Mouse (Mus musculus) lung, postnatal 0 days (tissue): ENCODE results near the gene Coro2b. TPM values are rescaled to one million over a fixed set of nuclear protein-coding genes. Genes with fewer than 3 reads are reported as not detected.

Experiments
- ATAC-seq: fragments of 200-750 bp; cut with Nextera tagmentation; 2 replicates; pipeline ENCODE4 v1.8.0; 2017; ENCODE audit warnings: moderate library complexity
- DNase-seq: peaks from one replicate; pipeline ENCODE4 v3.0.0-alpha.2; 2016; ENCODE audit warnings: low spot score
- H3K27ac ChIP-seq: fragments of 300-500 bp; sonication (generic); 2 replicates; pipeline ENCODE4 v1.5.1; 2014; ENCODE audit warnings: antibody characterized with exemption, mild to moderate bottlenecking, low read length, mixed read lengths
- H3K27me3 ChIP-seq: fragments of 300-500 bp; sonication (generic); replicated peaks from 2 replicates; pipeline ENCODE4 v1.6.1; 2014; ENCODE audit warnings: low read length, mixed read lengths; ENCODE audit not compliant: insufficient read depth
- H3K36me3 ChIP-seq: fragments of 300-500 bp; sonication (generic); 2 replicates; pipeline ENCODE4 v1.6.1; 2014; ENCODE audit warnings: low read length, mixed read lengths; ENCODE audit not compliant: insufficient read depth
- H3K4me1 ChIP-seq: fragments of 300-500 bp; sonication (generic); 2 replicates; pipeline ENCODE4 v1.6.1; 2014; ENCODE audit warnings: antibody characterized with exemption, low read depth, low read length, mixed read lengths; ENCODE audit not compliant: insufficient read depth
- H3K4me2 ChIP-seq: fragments of 300-500 bp; sonication (generic); replicated peaks from 2 replicates; pipeline ENCODE4 v1.6.1; 2014; ENCODE audit warnings: low read depth, mild to moderate bottlenecking, low read length, moderate library complexity, mixed read lengths
- H3K4me3 ChIP-seq: fragments of 300-500 bp; sonication (generic); 2 replicates; pipeline ENCODE4 v1.5.1; 2014; ENCODE audit warnings: low read depth, low read length
- H3K9ac ChIP-seq: fragments of 300-500 bp; sonication (generic); replicated peaks from 2 replicates; pipeline ENCODE4 v1.6.1; 2014; ENCODE audit warnings: low read depth, mild to moderate bottlenecking
- H3K9me3 ChIP-seq: fragments of 300-500 bp; sonication (generic); 2 replicates; pipeline ENCODE4 v1.6.1; 2016; ENCODE audit warnings: low read length, mixed read lengths
- CTCF ChIP-seq: IDR thresholded peaks from 2 replicates; pipeline ENCODE4 v1.5.1; 2016; ENCODE audit warnings: antibody characterized with exemption, mild to moderate bottlenecking
- EP300 ChIP-seq: IDR thresholded peaks from 2 replicates; pipeline ENCODE4 v1.6.1; 2016; ENCODE audit warnings: antibody characterized with exemption, mild to moderate bottlenecking, control low read depth
- WGBS: fragments of 180-500 bp; shearing (Covaris S2); extraction: QIAGEN DNeasy Blood & Tissue Kit; methylation state at CpG from one replicate; pipeline ENCODE4 v1.1.7; 2014; 5-methylcytosine and 5-hydroxymethylcytosine counted together
- polyA plus RNA-seq: library from polyadenylated mRNA; unstranded; fragments of >200 nt; fragmentation: Nextera tagmentation; extraction: Ambion mirVana; gene quantifications from 2 replicates; pipeline ENCODE4 v1.2.1, GENCODE M21; 2015

Coro2b gene
- polyA plus RNA-seq, 1 experiment from 2014 or later = 15.8 TPM

GRCm38 (mm10) chr9:62541606-62542005, 4.8 kb upstream of the Coro2b start:
- Histone ChIP-seq H3K9ac (no peak overlapping the region), H3K4me2 (no peak overlapping the region), H3K27me3 (no peaks in the 10 kb centered on the region), H3K27ac (no peak overlapping the region), H3K4me3 (no peak overlapping the region), H3K36me3 (no peaks in the 10 kb centered on the region), H3K9me3 (no peaks in the 10 kb centered on the region), H3K4me1 (0 out of 2 replicates have a peak, but pooled peaks cover 6% of the 10 kb centered on the region)
- ATAC-seq (no peak), DNase-seq (no peak)
- no peak for TF ChIP-seq CTCF
- TF ChIP-seq EP300 = no peak
- WGBS = 69% methylated on average over 10 of the region's 10 CpGs

GRCm38 (mm10) chr9:62541182-62541581, 4.3 kb upstream of the Coro2b start:
- DNase-seq (no peak), ATAC-seq (no peak)
- Histone ChIP-seq H3K27me3 (no peaks in the 10 kb centered on the region), H3K36me3 (no peaks in the 10 kb centered on the region), H3K9me3 (no peaks in the 10 kb centered on the region), H3K27ac (no peak overlapping the region), H3K4me1 (0 out of 2 replicates have a peak, but pooled peaks cover 6% of the 10 kb centered on the region), H3K4me3 (no peak overlapping the region), H3K9ac (no peak overlapping the region), H3K4me2 (no peak overlapping the region)
- whole genome bisulfite sequencing = 48% methylated on average over 8 of the region's 8 CpGs
- no peak for TF ChIP-seq CTCF
- TF ChIP-seq EP300 = no peak

- 58% methylated on average over 10 of the region's 10 CpGs for WGBS
- Histone ChIP-seq H3K4me3 (no peak overlapping the region), H3K9me3 (no peaks in the 10 kb centered on the region), H3K4me2 (no peak overlapping the region), H3K27ac (no peak overlapping the region), H3K36me3 (no peaks in the 10 kb centered on the region), H3K4me1 (0 out of 2 replicates have a peak, but pooled peaks cover 6% of the 10 kb centered on the region), H3K27me3 (no peaks in the 10 kb centered on the region), H3K9ac (no peak overlapping the region)
- ATAC-seq = no peak
- no peak for TF ChIP-seq EP300
- no peak for TF ChIP-seq CTCF
- DNase-seq = no peak
These were observed 3.9 kb upstream of the Coro2b start for GRCm38 (mm10) chr9:62540736-62541135.

GRCm38 (mm10) chr9:62540166-62540565, 3.3 kb upstream of the Coro2b start:
- Histone ChIP-seq H3K4me2 (no peak overlapping the region), H3K4me3 (no peak overlapping the region), H3K36me3 (no peaks in the 10 kb centered on the region), H3K4me1 (0 out of 2 replicates have a peak, but pooled peaks cover 6% of the 10 kb centered on the region), H3K27me3 (no peaks in the 10 kb centered on the region), H3K9ac (no peak overlapping the region), H3K9me3 (no peaks in the 10 kb centered on the region), H3K27ac (no peak overlapping the region)
- no peak for DNase-seq
- no peak for ATAC-seq
- TF ChIP-seq CTCF (no peak), EP300 (no peak)
- 84% methylated on average over 9 of the region's 9 CpGs for WGBS

GRCm38 (mm10) chr9:62539251-62539711, 2.4 kb upstream of the Coro2b start:
- Histone ChIP-seq H3K27ac (no peak overlapping the region), H3K4me2 (no peak overlapping the region), H3K27me3 (no peaks in the 10 kb centered on the region), H3K36me3 (no peaks in the 10 kb centered on the region), H3K9me3 (no peaks in the 10 kb centered on the region), H3K9ac (no peak overlapping the region), H3K4me1 (0 out of 2 replicates have a peak, but pooled peaks cover 6% of the 10 kb centered on the region), H3K4me3 (no peak overlapping the region)
- ATAC-seq = no peak
- TF ChIP-seq EP300 = no peak
- no peak; the same call in 1 of the 2 replicates for TF ChIP-seq CTCF
- DNase-seq = no peak
- WGBS = 89% methylated on average over 9 of the region's 9 CpGs

- Histone ChIP-seq H3K4me2 (no peak overlapping the region), H3K9ac (no peak overlapping the region), H3K4me3 (no peak overlapping the region), H3K27me3 (no peaks in the 10 kb centered on the region), H3K27ac (no peak overlapping the region), H3K9me3 (no peaks in the 10 kb centered on the region), H3K36me3 (no peaks in the 10 kb centered on the region), H3K4me1 (0 out of 2 replicates have a peak, but pooled peaks cover 6% of the 10 kb centered on the region)
- WGBS = 67% methylated on average over 6 of the region's 6 CpGs
- TF ChIP-seq EP300 = no peak
- TF ChIP-seq CTCF = no peak
- no peak for DNase-seq
- no peak for ATAC-seq
These were observed 1.1 kb upstream of the Coro2b start for GRCm38 (mm10) chr9:62537941-62538340.

GRCm38 (mm10) chr9:62536119-62536654, 657 bp downstream of the Coro2b start:
- Histone ChIP-seq H3K9me3 (no peaks in the 10 kb centered on the region), H3K27me3 (no peaks in the 10 kb centered on the region), H3K36me3 (no peaks in the 10 kb centered on the region), H3K4me1 (peaks cover 17% of the 10 kb centered on the region), H3K4me2 (peak overlapping the region; percentile 82), H3K9ac (peak overlapping the region; percentile 62), H3K27ac (peak overlapping the region; percentile 69), H3K4me3 (peak overlapping the region; percentile 64)
- ATAC-seq (no peak), DNase-seq (no peak)
- WGBS = 3% methylated on average over 28 of the region's 29 CpGs
- TF ChIP-seq CTCF (peak; percentile 47), EP300 (no peak)
